Mouse (Mus musculus) CD8-positive naive resting alpha-beta T cell, adult 2 months (primary cell): Measurements from ENCODE around the gene Nxf1.

Source experiments
- DNase-seq, 2 experiments: peaks; one replicate each; pipeline ENCODE4 v3.0.0; 2022; ENCODE audit warnings: low read depth in 2 of 2, low spot score in 2 of 2

Gene Nxf1

DNA sequence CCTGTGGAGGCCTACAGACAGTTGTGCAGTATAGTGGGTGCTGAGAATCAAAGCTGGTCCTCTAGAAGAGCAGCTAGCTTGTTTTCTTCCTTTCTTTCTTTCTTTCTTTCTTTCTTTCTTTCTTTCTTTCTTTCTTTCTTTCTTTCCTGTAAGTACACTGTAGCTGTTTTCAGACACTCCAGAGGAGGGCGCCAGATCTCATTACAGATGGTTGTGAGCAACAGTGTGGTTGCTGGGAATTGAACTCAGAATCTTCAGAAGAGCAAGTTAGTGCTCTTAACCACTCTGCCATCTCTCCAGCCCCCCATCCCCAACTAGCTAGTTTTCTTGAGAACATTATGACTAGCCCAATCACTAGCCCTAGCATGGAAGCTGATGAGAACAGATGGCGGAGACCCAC, 3.9 kb downstream of the Nxf1 start:
- DNase-seq = no peak

DNA sequence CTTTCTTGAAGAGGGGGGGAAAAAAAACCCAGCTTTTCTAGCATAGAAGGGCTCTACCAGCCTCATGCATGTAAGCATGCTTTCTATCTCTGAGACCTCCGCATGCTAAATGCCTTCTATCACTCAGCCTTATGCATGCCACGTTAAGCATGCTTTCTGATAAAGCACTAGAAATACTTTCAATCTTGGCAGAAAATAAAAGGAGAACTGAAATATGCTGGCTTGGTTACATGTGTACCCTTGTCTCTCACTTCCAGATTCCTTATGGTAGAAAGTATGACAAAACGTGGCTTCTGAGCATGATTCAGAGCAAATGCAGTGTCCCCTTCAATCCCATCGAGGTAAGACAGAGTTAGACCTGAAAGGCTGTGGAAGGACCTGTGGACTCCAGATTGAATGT, 6.4 kb downstream of the Nxf1 start:
- no peak for DNase-seq

DNA sequence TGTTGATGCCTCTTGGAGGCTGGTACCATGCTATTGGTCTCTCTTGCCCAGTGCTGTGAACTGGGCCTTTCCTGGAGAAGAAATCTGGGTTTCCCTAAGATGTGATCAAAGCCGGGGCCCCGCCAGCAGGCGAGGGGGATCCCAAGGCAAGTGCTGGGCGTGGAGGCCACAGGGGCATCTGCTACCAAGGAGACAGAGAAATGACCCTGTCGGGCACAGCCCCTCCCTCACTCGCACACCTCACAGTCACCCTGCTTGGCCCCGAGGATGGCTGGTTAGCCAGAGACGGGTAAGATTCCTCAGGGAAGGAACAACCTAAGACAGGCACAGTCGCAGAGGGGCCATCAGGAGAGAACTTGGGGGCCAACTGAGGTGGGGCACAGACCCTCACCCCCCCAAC, 8.7 kb downstream of the Nxf1 start:
- no peak for DNase-seq

DNA sequence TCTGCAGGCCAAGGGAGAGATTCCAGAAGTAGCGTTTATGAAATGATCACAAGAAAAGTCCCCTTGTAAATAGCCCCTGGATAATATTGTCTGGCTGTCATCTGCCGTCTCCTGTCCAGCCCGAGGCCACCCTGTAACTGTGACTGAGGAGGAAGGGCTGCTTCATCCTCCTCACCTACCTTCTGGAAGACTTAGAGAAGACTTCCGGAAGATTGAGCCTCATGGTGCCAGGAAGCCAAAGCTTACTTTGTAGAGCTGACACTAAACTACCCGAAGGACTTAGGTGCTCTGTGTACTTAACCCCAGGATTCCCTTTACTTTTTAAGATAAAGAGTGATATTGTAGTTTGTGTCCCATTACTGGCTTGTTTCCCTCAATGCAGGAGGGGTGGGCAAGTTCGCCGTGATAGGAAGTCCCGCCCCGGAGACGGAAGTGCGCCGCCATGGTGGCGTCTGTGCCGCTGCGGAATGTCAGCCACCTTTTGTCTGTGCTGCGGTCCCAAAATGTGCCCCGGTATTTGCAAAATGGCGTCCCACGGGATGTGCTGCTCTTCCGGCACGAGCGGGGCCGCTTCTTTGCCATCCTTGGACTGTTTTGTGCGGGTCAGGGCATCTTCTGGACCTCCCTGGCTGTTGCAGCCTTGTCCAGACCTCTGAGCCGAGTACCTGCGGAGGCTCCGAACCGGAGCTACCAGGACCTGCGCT, 13.8 kb downstream of the Nxf1 start, which contains the start of gene Tmem223:
Tmem223 (plus strand) TSS at position 430 of the 704 bp plus-strand sequence.
- peak; percentile 72 to 75 for DNase-seq

DNA sequence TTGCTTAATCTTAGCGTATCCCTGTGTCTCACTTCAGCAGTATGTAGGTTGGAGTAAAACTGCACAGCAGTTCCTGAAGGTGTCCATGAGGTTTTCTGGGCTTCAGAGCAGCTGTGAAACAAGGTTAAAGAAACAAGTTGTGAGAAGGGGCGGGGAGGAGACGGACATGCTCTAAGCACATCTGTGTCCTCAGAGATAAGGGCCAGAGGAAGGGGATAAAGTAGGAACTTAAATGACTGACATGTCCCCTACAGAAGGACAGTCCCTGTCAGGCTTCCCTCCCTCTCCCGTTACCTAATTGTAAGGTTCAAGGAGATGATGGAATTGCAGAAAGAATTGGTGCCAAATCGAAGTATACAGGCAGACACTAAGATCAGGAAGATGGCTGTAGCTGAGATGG, 16.1 kb downstream of the Nxf1 start:
- DNase-seq = no peak

DNA sequence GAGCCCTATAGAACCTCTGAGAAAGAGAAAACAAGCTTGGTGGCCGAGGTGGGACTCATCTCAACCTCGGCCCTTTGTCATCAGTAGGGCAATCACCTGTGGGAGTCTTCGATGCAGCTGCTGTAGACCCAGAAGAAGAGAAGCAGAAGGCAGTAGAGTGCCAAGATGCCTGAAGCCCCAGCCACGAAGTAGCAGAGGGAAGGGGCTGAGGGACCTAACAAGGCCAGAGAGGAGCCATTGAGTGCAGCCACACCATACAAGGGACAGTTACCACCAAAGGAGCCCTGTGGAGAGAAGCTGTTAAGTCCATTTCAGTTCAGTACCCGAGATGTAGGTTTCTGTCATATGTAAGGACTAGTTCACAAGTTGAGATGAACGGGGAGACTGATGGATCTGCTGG, 16.5 kb downstream of the Nxf1 start:
- no peak for DNase-seq

DNA sequence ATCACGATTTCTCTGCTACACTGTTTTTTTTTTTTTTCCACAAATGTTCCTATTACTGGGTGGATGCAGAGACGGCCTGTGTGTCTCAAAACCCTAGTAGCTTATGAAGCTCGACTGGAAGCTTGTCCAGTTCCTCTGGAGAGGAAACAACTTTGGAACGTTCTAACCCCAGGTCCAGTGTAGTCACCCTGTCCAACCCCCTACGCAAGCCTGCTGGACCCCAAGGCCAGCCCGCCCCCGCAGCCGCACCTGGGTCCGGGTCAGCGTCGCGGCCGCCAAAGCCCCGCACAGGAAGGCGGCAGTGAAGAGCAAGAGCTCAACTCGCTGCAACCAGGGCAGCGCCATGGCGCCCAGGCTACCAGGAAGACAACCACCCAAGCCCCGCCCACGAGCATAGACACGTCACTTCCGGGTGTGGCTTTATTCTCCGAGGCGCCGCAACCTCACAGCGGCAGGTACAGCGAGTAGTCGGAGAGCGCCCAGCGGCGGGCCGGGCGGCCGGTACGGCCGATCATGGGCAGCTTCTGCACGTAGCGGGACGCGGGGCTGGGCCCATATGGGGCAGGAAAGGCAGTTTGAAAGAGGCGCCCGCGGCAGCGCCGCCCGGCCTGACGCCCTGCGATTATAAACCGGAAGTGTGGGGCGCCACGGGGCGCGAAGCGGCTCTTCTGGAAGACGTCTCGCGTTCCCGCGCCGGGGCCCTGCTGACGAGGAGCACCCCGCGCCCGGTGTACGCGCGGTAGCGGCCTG, 17.4 kb downstream of the Nxf1 start, which contains the start of gene Tmem179b:
Tmem179b (minus strand) TSS at position 382 of the 750 bp plus-strand sequence.
- DNase-seq = peak; percentile 95 to 98

DNA sequence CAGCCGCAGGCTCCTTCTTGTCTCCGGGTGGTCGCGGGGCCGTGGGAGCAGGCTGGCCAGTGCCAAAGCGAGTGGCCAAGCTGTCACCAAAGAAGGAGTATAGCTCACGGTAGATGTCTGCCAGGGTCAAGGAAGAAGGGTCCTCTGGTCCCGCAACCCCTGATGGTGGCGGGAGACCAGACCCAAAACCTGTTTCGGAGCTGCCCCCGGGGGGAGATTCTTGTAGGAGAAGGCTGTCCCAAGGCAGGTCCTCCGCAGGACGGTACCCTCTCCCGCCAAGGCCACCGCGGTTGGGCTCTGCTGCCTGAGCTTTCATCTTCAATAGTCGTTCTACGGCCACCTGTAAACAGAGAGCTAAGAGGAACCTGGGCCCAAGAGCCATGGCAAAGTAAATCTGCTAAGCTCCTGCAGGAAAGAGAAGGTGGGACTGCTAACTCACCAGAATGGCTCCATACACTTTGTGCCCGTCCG, 18.1 kb downstream of the Nxf1 start:
- DNase-seq = no peak

DNA sequence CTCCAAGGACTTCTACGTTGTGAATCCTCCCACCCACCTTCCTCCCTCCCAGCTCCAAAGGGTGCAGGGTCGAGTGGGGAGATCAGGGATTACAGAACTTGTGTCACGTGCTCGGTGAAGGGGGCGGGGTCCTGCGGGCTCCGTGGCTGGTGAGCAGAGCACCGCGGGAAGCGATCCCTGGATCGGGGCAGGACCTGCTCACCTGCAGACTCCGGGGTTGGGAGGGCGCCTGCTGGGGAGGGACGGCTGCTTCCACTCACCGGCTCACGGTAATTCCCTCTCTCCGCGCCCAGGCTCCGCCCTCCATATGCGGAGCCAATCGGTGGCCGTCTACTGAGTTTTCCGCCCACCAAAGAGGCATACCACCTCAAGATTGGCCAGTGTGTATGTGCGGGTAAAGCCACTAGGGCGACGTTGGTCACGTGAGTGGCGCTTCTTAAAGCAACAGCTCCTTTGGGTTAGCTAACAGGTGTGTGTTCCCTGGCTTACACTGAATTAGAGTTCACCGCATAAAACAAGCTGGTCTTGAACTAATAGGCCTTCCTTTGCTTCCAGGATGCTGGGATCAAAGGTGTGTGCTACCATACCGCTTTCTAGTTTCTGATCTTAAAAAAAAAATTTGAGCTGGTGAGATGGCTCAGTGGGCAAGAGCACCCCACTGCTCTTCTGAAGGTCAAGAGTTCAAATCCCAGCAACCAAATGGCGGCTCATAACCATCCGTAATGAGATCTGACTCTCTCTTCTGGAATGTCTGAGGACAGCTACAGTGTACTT, 29.3 kb downstream of the Nxf1 start, which contains the start of gene Taf6l:
Taf6l (minus strand) TSS at position 410 of the 774 bp plus-strand sequence.
- DNase-seq = peak; percentile 83 to 90

DNA sequence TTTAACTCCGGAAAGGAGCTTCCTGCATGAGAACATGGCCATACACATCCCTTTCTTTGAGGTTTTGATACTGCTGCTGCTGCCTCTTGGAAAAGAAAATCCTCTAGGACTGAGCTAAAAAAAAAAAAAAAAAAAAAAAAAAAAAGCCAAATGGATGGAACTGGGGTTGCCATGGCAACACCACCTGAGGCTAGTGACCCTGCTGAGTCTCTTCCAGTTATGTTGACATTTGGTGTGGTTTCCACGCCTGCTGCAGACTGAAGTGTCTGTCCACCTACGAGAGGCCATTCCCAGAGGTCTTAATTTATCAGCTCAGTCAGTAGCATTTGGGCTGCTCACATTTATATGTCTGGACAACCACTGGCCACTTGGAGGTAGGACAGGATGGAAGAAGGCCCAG, 31.6 kb downstream of the Nxf1 start:
- no peak for DNase-seq

DNA sequence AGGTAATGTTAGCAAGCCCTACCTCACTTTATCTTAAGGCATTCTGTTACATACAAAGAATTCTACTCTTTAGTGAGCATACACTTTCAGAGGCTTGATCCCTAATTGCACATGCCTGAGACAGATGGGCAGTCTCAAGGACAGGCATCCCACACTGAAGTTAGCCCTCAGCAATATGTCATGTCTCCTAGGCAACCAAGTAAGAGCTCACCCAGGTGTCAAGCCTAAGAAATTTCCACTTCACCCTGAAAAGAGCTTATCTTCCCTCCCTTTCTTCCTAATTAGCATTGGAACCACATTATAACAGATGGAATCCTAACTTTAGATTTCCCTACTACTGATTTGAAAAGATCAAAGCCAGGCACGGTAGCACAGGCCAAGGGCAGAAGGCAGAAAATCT, 32.3 kb downstream of the Nxf1 start:
- DNase-seq = no peak

DNA sequence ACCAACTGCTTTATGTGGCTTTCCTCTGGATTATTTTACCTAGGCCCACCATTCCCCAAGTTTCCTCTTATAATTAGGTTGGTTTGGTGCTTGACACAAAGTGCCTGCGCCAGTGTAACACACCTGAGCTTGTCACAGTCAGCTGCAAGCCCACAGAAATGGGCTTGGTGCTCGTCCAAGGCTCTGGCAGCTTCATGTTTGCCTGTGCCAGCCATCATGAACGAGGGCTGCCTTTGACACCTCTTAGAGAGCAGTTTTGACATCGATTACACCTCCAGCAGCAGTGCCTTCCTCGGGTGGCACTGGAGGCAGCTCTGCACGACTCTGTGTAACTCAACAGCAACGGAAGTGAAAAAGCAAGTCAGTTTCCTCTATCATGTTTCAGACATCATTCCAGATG, 33.3 kb downstream of the Nxf1 start:
- DNase-seq = no peak

DNA sequence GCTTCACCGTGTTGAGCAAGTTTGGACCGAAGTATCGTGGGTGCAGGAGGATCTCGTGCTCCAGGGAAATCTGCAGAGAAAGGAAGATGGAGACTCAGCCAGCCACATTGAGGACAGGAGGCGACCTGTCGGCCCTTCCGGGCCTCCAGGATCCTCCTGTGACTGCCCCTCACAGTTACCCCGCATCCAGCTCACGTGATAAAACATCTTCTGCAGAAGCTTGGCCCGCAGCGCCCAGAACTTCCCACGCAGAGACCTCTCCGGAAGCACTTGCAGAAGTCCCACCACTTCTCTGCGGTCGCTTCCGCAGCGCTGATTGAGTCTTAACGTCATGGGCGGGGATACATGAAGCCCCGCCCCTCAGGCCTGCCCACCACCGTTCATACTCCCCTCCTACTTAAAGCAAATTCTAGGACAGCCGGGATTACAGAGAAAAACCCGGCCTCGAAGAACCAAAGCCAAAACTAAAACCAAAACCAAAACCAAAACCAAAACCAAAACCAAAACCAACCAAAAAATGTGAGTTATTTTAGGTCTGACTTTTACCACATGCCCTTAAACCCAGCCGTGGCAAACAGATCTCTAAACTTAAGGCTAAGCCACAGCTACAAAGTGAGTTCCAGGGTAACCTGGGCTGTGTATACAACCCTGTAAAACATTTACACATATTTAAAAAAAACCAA, 41.5 kb downstream of the Nxf1 start, which contains the start of gene Polr2g:
Polr2g (minus strand) TSS at position 314 of the 683 bp plus-strand sequence.
- DNase-seq = peak; percentile 81 to 85

DNA sequence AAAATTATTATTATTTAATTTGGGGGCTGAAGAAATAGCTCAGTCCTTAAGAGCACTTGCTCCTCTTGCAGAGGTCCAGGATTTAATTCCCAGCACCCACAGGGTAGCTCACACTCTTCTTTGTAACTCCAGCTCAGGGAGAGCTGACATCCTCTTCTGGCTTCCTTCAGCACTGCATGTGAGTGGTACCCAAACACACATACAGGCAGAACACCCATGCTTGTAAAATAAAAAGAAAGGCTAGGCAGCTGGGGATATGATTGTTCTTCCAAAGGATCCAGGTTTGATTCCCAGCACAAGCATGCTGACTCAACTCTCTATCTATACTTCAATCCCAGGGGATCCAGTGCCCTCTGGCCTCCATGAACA, 42.1 kb downstream of the Nxf1 start:
- DNase-seq = no peak

DNA sequence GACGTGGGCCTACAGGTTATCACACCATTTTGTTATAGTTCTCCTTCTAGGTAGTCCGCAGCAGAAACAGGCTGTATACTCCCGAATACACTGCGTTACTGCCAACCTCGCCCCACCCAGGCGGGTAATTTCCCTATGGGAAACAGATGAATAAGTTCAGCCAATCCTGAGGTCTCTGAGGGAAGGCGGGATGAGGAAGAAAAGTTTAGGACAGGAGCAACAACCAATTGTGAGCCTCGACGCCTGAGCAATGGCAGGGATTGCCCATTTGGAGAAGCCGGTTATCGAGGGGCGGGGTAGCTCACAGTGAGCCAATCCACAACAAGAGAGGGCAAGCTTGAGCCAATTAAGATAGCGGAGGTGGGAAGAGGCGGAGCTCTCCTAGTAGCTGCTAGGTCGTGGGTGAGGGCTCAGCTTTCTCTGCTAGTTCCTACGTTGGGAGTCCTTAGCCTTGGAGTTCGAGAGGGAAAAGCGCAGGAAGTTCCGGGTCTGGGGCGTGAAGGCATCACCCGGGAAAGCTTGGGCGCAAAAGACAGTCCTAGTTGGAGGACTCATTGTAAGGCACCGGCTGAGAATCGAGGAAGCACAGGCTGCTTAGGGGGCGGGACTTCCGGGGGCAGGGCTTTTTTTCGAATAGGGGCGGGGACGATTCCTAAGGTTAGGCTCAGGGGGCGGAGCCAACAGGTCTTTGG, 45.4 kb downstream of the Nxf1 start, which contains the start of gene Zbtb3:
Zbtb3 (plus strand) TSS at position 426 of the 692 bp plus-strand sequence.
- peak; percentile 85 to 91 for DNase-seq

DNA sequence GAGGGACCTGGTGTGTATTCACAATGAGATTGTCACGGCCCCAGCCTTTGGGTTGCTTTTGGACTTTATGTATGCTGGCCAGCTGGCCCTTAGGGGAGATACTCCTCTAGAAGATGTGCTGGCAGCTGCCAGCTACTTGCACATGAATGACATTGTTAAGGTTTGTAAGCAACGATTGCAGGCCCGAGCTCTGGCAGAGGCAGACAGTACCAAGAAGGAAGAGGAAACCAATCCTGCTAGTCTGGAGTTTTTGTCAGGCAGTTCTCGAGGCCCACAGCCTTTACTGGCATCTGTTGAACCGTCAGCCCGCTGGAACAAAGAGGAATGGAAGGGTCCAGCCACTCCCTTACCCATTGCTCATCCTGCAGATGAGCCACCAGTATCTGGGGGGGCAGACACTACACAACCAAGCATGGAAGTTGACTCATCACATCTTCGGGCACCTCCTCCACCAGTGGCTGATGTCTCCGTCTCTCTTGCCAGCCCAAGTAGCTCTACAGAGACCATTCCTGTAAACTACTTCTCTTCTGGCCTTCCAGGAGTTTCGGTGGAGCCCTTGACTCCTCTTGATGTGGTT, 46.4 kb downstream of the Nxf1 start:
- DNase-seq = no peak

DNA sequence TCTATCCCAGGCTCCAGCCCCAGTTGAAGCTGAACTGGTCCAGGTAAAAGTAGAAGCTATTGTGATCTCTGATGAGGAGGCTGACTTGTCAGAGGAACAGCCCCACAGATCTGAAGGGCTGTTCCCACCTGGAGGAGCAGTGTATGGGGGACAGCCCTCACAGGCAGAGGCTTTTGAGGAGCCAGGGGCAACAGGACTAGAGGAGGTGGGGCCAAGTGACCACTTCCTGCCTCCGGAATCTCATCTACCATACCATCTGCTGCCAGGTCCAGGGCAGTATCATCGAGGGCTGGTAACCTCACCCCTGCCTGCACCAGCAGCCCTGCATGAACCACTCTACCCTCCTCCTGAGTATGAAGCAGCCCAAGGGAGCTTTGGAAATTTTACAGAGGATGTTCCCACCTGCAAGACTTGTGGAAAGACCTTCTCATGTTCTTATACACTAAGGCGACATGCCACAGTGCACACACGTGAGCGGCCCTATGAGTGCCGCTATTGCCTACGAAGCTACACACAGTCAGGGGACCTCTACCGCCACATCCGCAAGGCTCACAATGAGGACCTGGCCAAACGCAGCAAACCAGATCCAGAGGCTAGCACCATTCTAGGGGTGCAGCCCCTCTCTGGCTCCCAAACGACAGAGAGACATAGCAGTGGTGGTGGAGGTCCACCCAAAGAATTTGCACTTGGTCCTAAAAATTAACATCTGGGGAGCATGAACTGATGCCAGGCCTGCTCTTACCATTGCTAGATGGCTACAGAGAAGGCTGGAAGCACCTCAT, 47.2 kb downstream of the Nxf1 start:
- DNase-seq = no peak

DNA sequence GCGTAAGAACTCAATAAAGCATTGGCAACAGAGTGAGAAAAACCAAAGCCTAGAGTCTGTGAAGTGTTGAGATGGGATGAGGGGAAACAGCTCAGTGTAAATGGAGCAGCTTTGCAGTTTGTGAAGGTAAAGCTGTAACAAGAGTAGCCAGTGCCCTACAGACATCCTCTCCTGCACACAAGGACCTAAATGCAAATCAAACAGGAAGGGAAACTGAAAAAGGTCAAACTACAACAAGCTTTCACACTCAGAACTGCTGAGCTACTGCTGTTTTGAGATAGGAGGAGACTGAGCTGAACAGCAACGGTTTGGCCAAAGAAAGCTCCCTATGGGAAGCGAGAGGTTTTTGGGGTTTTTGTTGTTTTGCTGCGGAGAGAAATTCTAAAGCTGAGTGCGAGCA, 49.9 kb downstream of the Nxf1 start:
- DNase-seq = no peak

DNA sequence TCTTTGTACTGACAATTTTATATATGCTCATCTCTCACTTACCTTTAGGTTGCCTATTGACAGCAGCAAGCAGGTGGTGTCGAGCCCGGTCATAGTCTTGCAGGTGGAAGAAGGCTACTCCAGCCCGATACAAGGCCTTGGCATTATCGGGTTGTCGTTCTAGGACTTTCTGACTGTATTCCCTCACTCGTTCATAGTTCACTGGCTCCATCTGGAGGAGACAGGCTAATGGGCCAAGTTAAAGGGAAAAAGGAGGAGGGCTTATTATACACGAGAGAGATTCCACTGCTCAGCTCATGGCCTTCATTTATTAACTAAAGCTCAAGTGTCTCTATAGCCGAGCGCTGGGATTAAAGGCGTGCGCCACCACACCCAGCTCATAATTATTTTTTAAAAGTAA, 58.9 kb downstream of the Nxf1 start:
- no peak for DNase-seq
